Mouse (Mus musculus) liver, adult (tissue): ENCODE measurements around the gene Gabrg3.

Experiments
- GATA4 ChIP-seq: IDR thresholded peaks from 2 replicates; pipeline ENCODE4 v1.6.1; 2014; ENCODE audit warnings: mild to moderate bottlenecking, low read length; ENCODE audit not compliant: insufficient replicate concordance

Gabrg3 gene

DNA sequence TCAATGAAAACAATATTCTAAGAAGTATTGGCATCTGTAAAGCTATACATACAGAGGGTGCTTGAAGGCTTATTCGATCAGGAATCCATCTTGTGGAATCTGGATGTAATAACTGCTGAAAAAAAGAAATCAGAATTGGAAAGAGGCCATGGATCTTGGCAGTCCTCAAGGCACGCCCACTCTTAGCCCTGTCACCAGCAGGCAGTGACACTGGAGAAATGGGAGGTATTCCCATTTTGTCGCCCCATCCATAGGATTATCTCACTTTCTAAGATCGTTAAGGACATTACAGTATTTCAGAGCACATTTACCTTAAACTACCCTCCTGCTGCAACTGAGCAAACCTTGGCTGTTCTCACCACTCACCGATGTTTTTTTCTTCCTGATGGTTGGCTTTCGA, 657.8 kb downstream of the Gabrg3 start:
- no peak for TF ChIP-seq GATA4
